Mouse (Mus musculus) telencephalon, adult 2 months (tissue): ENCODE results near the gene Fggy.

Experiments used
- DNase-seq: peaks from one replicate; pipeline ENCODE4 v3.0.0-alpha.2; 2011; ENCODE audit warnings: low read depth, low spot score

Fggy gene

DNA sequence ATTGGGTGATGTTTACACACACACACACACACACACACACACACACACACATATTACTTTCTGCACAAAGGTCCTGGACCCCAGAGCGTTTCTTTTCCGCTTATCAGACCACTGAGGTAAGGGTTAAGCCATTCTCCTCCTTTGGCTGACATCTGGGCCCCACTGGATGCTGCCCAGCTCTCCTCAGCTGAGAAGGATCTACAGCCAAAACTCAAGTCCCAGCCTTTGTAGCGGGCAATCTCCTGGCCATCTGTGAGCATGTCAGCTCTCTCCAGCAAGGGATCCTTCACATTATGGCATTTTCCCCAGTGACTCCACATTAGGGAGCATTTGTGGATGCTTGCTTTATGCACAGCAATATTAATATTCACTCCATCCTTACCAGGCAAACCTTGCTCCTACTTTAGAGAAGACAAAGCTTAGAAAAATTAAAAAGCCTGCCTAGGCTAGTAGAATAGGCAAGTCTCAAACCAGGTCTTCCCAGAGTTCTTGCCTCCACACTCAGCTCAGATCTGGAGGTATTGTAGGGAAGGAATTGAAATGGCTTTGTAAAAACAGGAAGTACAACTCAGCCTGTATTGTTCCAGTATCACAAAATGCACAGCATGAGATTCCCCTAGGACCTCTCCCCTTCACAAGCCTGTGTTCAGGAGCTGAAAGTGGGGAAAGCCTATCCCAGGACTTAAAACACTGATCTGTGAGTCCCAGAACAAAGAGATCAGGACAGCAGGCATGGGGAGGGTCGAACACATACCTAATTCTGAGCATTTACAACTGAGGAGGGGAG lies 342.8 kb downstream of the Fggy start:
- DNase-seq: no peak

DNA sequence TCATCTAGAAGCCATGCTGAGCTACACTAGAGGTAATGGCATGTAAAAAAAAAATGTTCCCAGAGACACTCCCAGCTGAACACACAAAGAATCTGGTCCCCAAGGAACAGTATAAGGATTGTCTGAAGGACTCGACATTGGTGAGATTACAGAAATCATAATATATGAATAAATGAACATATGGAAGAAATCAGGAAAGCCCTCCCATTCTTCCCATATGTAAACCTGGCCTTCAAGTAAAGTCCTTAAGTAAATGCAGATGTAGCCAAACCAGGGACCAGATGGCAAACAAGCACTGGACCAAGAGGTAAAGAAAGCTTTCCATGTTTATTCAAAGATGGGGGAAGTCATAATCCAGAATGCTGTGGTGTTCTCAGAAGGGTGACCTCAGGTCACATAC lies 343.5 kb downstream of the Fggy start:
- no peak for DNase-seq

DNA sequence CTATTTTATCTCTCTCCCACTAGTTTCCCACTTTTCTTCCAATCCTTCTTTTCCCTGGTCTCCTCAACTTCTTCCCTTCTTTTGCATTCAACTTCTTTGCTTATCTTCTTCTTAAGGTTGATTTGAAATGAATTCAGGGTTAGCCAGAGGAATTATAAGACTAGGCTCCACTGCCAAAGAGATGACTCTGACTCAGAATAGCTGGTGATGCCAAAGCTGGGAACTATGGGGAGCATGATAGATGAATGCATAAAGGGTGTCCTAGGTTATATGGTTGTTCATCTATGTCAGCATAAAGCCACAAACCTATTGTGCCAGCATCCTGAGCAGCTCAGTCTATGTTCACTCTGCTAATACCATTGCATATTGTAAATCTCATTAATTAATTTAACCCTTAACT lies 348.8 kb downstream of the Fggy start:
- no peak for DNase-seq

DNA sequence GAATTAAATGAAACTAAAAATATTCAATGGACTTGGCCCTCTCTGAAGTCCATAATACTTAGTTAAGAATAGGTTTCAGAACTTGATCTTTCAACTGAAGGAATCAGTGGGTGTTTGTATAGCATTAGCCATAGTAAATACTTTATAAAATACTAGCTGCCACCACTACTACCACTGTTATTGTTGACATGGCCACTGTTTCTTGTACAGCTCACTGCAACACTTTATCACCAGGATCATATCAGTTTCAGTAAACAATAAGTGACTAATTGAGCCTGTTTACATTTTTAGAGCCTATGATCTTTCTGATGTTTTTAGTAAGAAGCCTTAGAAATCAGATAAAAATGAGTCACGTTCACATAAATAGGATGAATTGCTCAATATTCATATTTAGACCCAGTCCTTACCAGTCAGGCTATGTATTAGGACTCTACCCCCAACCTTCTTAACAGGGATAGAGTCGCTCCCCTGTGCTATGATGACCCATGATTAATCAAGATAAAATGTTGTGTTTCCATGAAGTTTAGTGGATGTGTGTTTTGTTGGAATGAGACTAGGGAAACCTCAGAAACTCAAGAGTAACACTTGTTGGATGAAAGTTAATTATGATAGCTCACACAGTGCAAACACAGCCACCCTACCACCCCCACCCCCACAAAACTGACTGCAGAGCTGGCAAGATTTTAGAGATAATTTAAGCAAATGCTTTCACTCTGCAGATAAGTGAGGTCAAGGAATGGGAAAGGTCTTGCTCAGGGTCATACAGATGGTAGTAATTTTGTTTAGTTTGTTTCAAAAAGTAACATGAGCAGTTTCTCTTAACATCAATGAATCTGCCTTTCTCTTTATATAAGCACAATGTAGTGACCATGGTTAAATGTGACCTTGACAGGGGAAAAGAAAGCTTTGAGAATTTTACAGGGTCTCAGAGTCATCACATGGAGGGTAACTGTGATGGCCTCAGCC lies 352.7 kb downstream of the Fggy start:
- DNase-seq: no peak

DNA sequence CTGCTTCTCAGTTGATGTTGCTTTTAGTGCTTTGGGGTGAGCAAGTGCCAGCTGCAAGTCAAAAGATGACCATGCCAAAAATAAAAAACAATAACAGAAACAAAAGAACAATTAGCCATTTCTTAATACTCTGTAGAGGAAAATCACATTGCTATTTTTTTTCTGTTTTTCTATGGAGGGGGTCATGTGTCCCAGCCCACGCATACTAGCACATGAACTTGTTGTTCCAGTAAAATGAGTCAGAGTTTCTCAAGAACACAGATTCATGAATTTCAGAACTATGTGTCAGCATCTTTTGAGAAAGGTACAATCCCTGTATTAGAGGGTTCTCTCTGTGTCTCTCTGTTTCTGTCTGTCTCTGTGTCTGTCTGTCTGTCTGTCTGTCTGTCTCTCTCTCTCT lies 355.7 kb downstream of the Fggy start:
- DNase-seq: no peak

DNA sequence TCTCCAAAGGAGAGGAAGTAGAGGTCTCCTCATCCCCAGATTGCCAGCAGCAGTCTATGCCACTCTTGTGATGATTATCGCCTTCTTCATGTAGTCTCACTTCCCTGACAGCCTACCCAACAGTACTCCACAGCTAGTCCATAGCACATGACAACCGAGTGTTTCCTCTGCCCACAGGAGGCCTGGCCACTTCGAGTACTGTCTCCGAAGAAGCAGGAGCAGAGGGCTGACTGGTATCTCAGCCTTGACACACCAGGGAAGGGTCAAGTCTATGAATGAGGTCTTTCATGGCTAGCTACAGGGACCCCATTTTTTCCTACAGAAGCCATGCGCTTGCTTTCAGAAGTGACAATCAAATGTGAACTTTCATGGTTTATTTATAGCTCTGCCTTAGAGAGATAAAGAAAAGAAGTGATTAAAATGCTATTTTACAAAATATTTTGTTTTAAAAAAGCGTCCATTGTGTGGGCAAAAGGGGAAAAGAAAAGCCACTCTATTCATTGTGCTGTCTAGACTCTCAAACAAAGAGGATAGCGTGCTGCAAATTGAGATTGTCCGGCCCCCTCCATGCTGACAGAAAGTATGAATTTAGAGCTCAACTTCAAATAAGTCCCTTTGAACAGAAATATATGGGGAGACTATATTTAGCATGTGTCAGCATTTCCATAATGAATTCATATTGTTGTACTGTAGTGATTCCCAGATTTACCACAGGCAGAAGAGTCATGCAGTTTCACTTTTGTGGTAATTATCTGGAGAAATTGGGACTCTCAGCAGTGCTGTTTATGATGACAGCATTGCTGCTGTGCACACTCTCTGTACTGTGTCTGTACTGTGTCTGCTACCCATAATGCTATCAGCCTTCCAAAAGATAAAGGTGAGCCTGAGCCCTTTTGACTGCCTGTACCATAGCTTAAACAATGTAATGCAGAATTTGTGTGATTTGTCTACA lies 358.6 kb downstream of the Fggy start:
- no peak for DNase-seq

DNA sequence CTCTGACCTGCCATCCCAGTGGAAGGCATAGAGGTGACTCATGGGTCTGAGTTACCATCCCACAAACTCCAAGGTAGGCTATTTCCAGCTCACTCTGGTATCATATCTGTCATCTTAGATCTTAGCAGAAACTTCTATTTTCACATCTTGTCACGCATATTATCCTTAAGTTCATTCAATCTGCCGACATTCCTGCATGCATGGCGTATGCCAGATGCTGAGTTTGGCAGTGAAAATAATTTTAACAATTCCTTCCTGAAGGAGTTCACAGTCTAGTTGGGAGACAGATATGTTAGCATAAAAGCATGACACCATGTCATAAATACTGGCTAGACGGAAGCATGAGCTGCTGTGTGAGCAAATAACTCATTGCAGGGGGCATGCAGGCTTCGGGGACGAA lies 360.4 kb downstream of the Fggy start:
- peak; percentile 45 for DNase-seq

DNA sequence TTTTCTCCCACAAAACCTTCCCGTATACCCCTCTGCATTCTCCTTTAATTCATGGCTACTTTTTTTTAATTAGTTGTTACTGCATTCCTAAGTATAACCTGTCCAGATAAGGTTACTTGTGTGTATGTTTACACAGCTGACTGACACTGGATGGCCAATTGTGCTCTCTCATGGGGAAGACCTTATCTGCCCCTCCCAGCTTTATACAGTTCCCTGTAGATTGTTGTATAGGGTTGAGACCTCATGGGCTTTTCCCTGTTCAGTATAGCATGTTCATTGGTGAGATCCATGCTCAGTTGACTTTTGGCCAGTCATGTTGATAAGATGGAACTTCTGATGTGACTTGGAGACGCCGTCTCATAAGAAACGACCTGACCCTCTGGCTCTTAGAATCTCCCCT lies 363.1 kb downstream of the Fggy start:
- no peak for DNase-seq

DNA sequence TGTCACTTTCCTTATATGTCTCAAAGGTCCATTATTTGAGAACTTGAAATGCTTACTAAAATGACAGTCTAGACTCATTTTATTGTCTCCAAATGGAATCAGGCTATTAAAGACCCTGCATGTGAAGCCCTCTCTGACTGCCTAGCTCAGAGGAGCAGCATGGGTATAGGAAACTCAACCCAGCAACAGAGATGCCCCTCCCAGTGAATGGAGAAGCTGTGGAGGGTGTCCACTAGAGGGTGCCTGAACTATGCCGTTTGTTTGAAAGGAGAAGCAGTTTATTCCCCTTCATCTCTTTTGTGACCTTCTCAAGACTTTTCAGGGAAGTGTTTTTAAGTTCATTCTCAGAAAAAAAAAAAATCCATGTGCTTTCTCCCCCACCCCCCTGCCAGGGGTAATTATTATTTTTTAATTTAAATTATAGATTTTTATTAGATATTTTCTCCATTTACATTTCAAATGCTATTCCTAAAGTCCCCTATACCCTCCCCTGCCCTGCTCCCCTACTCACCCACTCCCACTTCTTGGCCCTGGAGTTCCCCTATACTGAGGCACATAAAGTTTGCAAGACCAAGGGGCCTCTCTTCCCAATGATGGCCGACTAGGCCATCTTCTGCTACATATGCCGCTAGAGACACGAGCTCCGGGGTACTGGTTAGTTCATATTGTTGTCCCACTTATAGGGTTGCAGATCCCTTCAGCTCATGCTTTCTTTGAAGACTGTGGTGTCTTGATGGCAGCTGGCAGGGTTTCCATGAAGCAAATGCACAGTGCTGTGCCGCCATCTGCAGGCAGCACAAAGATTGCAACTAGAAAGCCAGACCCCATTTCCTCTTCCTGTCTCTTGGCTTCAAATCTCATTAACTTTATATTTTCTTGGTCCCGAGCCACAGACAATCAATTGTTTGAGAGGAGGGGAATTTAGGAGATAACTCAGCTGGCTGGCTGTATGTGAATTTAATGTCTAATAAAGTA lies 367.2 kb downstream of the Fggy start:
- peak; percentile 42 for DNase-seq

DNA sequence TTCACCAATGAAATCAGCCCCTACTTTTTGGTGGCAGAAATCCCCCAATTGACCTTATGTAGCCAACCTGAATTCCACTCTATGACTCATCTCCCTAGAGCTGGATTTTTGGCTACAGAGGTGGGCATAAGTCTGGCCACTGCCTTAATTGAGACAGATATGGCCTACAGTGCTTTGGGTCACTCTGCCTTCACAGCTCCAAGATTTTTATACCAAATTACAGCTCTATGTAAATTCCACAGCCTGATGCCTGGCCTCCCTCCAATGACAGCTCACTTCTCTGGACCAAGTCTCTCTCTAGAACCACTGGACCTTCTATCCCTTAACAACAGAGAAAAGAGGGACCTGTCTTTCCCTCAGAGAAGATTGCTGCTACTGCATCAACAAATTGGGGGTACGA lies 371.5 kb downstream of the Fggy start:
- no peak for DNase-seq

DNA sequence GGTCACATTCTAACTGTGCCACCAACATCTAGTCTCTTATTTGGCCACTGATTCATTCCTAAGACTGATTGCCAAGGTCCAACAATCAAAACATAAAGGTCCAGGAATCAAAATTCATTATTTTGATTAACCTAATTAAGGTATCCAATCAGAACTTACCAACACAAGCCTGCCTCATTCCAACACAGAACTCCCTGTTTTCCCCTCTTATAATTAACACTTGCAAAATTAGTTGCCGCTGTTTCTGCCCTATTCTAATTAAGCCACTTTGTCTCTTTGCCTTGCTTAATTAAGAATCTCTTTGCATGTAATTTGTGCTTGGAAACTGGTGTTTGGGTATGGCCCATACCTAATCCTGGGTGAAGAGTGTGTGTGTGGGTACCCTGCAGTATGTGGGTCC lies 372.6 kb downstream of the Fggy start:
- DNase-seq: no peak

DNA sequence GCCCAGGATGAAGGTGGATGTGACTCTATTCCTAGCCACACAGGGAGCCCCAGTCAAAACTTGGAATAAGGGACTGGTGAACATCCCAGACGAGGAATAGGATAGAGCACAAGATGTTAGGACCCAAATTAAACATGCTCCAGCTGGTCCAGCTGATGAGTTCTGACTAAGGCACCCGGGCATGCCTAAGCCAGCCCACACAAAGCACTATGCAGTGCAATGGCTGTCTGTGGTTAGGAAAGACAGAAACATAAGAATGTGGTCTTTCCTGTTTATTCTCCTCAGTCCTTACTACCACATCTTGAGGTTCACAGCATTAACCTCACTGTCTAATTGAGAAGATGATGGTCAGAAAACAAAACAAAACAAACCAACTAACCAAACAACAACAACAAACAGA lies 374.0 kb downstream of the Fggy start:
- DNase-seq: no peak

DNA sequence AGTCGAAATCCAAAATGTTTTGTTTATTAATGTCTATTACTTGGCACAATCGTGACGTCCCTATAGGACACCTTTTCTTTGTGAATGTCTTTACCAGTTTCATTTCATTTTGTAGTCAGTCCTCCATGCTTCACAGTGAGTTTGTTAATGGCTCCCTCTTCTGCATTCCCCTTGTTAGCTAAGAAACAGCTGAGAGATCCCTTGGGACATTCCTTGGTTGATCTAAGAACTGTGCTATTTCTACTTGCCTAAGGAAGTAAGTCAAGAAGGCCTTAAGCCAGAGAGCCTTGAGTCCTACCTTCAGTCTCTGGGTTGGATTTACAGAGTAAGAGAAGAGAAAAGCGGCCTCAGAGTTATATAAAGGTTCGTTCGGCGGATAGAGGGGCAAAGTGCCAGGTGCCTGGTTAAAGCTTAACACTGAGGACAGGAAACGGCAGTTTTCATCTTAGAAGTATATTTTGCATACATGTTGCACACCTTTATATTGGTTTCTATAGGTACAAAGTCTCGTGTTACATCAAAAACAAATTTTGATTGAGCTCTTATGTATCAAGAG lies 376.6 kb downstream of the Fggy start:
- DNase-seq: no peak

DNA sequence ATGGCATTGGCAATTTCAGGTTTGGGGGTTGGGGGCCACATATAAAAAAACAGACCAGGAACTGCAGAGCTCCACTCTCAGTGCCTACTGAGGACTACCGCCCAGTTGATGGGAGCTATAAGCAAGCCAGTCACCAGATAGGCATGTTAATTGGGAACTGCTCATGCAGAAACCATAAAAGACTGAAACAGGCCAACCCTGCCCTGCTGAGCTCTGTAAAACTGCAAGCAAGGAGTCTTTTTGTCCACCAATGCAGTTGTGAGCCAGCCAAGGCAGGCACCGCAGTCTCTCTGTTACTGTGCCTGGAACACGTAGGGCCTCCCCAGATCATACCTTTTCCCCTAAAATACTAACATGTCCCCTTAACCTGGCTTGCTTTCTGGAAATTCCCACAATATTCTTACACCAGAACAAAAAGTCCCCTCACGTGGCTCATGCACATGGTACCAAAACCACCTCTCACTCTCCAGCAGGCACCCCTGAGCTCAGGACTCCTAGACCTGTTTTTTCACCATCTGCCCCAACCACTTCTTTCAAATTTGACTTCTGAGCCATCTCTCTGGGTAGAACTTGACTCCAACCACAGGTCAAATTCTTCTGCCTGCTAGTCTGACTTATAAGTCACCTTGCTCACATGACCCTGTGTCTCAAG lies 377.2 kb downstream of the Fggy start:
- no peak for DNase-seq

DNA sequence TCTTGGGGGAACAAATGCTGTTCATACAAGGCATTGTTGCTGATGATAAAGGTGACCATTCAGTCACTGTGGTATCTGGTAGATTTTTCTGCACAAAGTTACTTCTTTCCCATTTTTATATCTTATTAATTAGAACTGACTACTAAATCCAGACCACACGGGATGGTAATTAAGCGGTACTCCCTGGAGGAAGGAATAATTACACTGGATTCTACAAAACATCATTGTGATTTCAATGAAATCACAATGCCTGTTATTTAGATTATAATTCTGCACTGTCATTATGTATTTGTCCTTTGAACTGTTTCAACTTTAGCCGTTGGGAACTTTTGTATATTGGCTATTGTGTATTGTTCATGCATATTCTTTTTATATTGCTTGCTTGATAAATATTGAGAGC lies 381.4 kb downstream of the Fggy start:
- DNase-seq: no peak

DNA sequence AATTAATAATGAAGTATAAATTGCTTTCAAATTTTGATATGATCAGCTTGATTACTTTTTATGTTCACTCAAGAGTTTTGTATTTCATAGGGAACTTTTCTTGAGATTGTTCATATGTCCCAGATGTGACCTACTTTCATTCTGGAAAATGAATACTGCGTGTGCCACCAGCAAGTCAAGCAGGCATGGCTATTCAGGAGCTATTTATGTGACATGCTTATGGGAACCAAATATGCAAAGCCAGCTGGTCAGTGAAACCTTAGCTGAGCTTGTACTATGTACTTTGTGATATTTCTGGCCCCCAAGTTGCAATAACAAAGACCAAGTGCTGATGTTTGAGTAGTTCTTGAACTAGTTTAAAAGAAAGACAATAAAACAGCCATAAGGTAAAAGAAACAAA lies 390.6 kb downstream of the Fggy start:
- peak; percentile 46 for DNase-seq

DNA sequence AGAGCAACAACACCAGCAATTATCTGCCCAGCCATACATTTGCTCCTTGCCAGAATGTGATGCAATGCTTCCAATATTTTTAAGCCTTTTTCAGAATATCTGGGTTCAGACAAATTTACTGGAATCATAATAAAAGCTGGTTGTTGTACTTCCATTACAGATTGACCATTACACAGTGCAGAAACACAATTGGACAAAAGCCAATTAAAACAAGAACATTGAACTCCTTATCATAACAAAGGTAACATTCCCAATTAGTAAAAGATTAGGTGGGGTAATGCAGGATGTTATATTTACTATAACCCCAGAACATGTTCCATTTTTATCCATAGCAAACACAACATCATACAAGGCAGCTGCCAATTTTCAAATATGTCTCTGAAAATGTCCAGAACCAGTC lies 396.0 kb downstream of the Fggy start:
- DNase-seq: no peak

DNA sequence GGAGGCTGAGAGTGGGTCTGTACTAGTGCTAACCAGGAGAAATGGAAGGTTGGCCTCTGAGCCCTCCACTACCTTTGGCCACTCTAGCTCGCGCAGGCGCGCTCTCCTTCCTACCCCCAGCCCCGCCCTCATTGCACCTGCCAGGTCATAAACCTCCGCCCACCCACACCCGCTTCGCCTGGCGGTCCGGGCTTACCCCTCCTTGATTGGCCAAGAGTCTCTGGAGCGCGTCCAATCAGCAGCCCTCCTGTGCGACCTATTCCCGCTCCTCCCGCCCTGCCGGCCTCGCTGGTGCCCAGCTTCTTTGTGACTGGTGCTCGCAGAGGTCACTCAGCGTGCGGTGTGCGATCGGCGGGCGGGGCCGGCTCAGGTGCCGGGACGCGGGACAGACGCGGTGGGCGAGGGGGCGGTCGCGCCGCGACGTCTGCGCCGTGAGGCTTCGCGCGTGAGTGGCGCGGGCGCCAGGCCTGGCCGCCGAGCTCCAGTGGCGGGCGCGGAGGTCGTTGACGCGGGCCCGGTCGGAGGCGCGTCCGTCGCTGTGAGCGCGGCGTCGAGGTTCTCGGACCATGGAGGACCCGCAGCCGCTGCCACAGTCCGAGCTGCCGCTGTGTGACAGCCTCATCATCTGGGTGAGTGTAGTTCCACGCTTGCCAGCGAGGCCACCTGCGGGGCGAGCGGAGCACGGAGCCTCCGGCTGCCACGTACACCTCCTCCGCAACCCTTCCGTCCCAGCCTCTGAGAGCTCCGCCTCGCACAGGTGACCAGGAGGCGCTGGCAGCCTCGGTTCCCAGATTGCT lies 409.8 kb downstream of the Fggy start, which contains the start of gene Hook1:
Hook1 (plus strand) TSS at position 313 of the 797 bp plus-strand sequence.
- DNase-seq: peak; percentile 97
